Mouse (Mus musculus): ENCODE results near the gene Ptpn22.
A peak's percentile ranks its signal among the peaks of the same experiment; 100 is the strongest.

Ptpn22 gene

DNA sequence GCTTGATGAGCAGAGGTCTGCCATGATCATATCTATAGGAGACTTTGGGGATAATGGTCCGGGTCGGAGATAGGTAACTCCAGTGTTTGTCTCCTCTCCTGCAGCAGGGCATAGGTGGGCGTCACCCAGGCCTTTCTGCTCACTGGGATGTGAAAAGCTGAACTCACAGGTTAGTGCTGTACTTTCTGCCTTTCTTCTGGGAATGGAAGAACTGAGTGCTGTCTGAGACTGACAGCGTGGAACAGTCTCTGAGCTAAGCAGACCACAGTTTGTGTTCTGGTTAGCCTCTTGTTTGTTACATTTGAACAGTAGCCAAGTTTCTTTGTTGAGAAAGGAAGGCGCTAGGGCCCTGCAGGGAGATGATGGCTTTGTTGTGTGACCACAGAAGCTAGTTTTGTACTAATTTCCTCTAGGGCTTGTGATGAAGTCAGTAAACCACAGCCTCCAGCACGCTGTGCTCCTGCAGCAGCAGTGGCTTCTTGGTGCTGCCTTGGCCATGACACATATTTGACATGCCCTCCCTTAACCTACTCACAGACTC is 326 bp downstream of the Ptpn22 start:
- peak; percentile 54 for DNase-seq

DNA sequence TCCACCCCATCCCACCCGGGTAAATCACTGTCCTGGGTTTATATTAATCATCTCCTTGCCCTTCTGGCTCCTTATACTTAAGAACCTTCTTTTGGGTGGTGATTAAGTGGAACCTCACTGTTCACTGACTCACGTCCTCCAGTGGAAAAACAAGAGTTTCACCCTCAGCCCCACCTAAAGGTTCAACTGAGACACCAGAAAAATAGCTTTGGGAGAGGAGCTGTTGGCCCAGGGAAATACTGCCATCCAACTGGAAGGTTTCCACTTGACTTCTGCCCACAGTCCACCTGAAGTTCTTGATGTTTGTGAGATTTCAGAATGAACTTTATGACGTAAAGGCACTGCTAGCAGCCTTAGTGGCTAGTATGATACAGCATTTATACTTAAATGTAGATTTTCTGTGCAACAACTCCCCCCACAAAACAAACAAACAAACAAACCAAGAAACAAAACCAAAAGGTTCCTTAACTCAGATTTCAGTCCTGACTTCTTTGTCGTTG is 3.2 kb downstream of the Ptpn22 start:
- DNase-seq: no peak

DNA sequence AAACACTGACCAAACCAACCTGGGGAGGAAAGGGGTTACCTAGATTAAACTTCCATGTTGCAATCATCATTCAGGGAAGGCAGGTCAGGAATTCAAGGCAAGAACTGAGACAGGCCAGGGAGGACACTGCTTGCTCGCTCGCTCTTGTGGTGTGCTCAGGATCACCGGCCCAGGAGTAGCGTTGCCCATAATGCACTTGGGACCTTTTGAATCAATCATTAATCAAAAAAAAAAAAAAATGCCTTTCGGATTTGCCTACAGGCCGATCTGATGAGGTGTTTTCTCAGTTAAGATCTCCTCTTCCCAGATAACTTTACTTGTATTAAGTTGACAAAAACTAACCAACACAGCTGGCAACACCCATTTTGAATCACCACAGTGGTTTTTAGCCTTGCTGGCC is 4.6 kb downstream of the Ptpn22 start:
- DNase-seq: peak; percentile 63

- DNase-seq: no peak
Measured at GRCm38 (mm10) chr3:103867424-103867971, 7.9 kb downstream of the Ptpn22 start.

- no peak for DNase-seq
Measured at GRCm38 (mm10) chr3:103868008-103868407, 8.4 kb downstream of the Ptpn22 start.

- DNase-seq: no peak
Measured at GRCm38 (mm10) chr3:103872663-103873098, 13.1 kb downstream of the Ptpn22 start.

- DNase-seq: no peak
Measured at GRCm38 (mm10) chr3:103874329-103874728, 14.7 kb downstream of the Ptpn22 start.

DNA sequence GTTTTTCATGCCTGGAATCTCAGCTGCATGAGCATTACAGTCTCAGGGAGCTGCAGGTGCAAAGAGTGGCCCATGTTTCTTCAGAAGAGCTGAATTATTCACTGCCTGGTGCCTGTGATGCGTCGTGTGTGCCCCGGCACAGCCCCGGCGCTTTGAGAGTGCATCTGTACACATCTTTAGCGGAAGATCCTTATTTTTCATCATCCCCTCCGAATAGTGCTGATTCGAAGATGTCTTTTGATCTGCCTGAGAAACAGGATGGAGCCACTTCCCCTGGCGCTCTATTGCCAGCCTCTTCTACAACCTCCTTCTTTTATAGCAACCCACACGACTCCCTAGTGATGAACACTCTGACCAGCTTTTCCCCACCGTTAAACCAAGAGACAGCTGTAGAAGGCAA is 26.4 kb downstream of the Ptpn22 start:
- no peak for DNase-seq

- DNase-seq: peak; percentile 70
Measured at GRCm38 (mm10) chr3:103887581-103887980, 28.0 kb downstream of the Ptpn22 start.

- no peak for DNase-seq
Measured at GRCm38 (mm10) chr3:103893374-103893773, 33.8 kb downstream of the Ptpn22 start.

DNA sequence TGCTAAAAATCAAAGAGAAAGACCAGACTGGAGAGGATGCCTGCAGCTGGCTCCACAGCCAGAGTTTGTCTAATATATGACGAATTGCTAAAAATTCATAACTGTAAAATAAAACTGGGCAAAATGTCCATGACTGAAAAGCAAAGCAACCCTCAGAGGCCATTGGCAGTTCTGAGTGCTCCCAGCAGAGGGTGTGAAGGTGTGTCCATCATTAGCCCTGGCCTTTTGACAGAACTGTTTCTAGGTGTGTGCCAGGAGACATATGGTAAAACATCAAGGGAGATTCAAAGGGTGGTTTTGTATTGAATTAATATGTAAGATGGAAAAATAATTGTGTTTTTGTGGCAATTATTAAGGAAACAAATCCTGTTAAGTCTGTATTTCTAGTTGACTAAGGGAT is 45.1 kb downstream of the Ptpn22 start:
- peak; percentile 55 for DNase-seq

- DNase-seq: no peak
Measured at GRCm38 (mm10) chr3:103907335-103908030, 47.9 kb downstream of the Ptpn22 start.

DNA sequence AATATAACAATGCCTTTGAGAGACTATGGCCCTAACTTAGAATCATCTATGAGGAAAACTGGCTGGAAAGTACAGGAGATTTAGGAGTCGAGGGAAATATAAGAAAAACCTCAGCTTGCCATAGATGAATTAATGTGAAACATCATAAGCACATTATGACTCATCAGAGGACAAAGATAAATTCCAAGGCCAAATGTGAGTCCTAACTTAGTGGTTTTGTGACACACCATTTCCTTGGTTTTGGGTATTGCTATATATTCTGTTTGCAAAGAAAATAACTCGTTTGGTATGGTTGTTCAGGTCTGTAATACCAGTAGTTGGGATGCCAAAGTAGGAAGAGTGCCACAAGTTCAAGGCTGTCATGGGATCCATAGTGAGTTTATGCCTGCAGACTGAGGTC is 49.2 kb downstream of the Ptpn22 start:
- no peak for DNase-seq

DNA sequence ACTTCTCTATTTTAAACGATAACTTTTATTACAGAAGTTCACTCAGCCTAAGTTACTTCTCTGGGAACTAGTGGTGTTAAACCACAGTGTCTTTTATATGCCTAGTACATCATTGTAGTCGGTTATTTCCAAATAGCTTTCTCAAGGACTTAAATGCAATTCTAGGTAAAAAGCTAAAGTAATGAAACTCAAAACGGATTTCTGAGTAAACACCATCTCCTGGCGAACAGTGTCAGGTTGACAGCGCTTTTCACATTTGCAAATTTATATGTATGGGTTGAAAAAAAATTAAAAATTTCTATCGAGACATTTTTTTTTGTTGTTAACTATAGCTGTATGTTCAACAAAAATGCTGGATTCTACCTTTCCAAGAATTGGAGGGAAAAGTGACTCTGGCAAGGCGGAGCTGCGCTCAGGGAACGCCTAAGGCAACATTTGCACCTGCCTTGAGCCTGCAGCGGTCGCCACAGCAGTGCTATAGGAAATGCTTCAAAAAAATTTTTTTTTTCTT is 53.9 kb downstream of the Ptpn22 start:
- peak; percentile 15 for DNase-seq

GRCm38 (mm10) chr3:103914010-103914669 is 54.5 kb downstream of the Ptpn22 start, which contains the start of gene Rsbn1:
Rsbn1 (plus strand) TSS chr3:103914120.
- peak; percentile 99 for DNase-seq

- peak; percentile 61 for DNase-seq
Measured at GRCm38 (mm10) chr3:103914732-103915508, 55.3 kb downstream of the Ptpn22 start.

DNA sequence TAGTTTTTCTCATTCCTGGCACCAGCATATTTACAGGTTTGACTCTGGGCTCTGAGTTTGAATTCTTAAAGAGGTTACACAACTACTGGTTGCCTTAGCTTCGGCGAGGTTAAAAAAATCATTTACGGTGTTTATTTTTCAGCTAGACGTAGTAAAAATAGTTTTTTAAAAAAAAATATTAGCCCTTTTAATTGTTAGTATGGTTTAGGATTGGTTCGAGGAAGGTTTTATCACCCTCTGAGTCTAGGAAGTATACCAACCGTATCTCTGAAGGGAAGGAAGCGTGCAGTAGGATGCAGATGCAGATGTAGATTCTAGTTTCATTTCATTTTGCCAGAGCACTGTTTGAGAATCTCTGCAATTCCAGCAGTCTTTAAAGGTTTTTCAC is 55.9 kb downstream of the Ptpn22 start:
- DNase-seq: no peak

GRCm38 (mm10) chr3:103916205-103916838 is 56.7 kb downstream of the Ptpn22 start:
- DNase-seq: no peak

DNA sequence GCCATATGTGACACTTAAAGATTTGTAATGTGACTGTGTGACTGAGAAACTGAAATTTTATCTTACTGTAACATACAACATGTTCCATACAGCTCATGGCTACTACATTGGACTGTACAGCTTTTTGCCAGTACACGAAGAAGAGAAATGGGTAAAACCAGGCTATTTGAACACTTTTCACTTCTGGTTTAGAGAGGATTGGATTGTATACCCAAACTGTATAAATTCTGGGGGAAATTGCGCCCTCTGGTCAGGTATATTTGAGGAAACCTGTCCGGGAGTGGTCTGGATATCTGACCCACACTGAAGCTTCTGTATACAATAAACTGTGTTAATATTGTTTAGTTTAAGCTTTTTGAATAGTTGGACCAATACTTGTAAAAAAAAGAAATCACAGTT is 57.2 kb downstream of the Ptpn22 start:
- DNase-seq: no peak

GRCm38 (mm10) chr3:103920094-103920493 is 60.5 kb downstream of the Ptpn22 start:
- DNase-seq: no peak

DNA sequence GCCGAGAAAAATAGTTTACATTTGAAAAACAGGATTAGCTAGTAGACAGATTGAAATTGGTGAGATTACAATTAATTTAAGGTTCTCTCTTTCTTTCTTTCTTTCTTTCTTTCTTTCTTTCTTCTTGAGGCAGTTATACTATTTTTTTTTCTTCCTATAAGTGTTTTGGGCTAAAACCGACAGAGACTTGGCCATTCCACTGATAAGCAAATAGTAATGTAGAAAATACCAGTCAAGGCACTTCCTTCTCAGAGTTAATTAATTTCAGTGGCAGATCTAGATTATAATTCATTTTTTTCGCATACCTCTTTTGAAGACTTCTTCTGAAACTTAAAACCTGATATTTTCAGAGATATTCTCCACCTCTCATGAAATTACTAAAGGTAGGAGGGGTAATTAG is 65.7 kb downstream of the Ptpn22 start:
- DNase-seq: no peak

GRCm38 (mm10) chr3:103927511-103927910 is 67.9 kb downstream of the Ptpn22 start:
- no peak for DNase-seq
